Mouse (Mus musculus): ENCODE results near the gene Bean1.

DNA sequence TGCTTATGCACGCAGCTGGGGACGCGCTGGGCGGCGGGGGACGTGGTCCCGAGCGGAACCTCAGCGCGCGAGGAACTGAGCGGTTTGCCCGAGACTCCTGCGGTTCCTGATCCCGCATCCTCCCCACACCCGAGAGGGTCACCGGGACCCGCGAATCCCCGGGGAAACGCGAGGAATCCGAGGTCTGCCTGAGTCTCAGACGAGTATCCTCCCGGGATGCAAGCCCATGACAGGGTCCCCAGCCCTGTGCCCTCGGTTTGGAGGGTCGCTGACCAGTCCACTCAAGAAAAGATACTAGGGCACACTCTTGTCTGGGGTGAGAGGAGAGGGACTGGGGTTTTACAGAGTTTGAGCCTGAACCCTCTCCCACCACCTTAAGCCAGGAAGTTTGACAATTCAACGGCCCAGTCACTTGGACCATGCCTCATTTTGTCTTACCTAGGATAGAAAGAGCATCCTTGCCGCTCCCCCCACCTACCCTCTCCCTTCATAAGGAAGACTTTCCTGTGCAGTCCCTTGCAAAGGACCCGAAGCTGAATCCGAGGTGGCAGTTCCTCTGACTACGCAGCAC lies 893 bp downstream of the Bean1 start:
- TF ChIP-seq POLR2A (IDR thresholded peaks at IDR 0.05; ENCODE audit: insufficient read depth, low read depth, low read length) = no peak
- no peak for TF ChIP-seq CTCF (IDR thresholded peaks at IDR 0.05; ENCODE audit: insufficient read depth, low read depth, low read length)
